ENCODE assay signal across 8 mouse cellular contexts in genomic region chr4:154827181-154827580, GRCm38 (mm10). TPM values are rescaled to one million over a fixed set of nuclear protein-coding genes. Genes with fewer than 3 reads are reported as not detected.
DNase-seq lines count a peak whose midpoint lies in the region.
"Had no signal": no experiment of that assay in that cellular context is flagged by ENCODE, and none has a peak within 500 bp of the region (broad histone marks: within the 10 kb centered on the region; RNA-seq: fewer than 3 reads in every experiment).

No protein-coding gene starts in this region.

- H3K27me3 ChIP-seq in heart, embryonic 10.5 days (ENCODE audit: insufficient read depth, poor library complexity, severe bottlenecking) = peaks cover 22% of the 10 kb centered on the region

- no peaks in the 10 kb centered on the region for H3K36me3 ChIP-seq in heart, embryonic 10.5 days
- H3K36me3 ChIP-seq: embryonic facial prominence, embryonic 15.5 days had no signal

- DNase-seq in heart, adult 9 months (ENCODE audit: low spot score in 2 of 2) = peak; percentile 67 to 75
- DNase-seq in heart, embryonic 10.5 days (ENCODE audit: low spot score) = no peak
- peak; percentile 71 for DNase-seq in cerebellum, adult 11-12 months
- peak; percentile 77 to 83 for DNase-seq in cerebellum, postnatal 10 days
- DNase-seq in layer of hippocampus, adult 9-11 months = peak; percentile 40
- no peak for DNase-seq in kidney, postnatal 4 days
- DNase-seq in kidney, adult 11 months = no peak

- no peak overlapping the region for H3K4me3 ChIP-seq in heart, embryonic 10.5 days
- H3K4me3 ChIP-seq: embryonic facial prominence, embryonic 15.5 days had no signal

- no peak overlapping the region for H3K27ac ChIP-seq in heart, embryonic 10.5 days
- H3K27ac ChIP-seq: embryonic facial prominence, embryonic 15.5 days had no signal

- H3K9me3 ChIP-seq in heart, embryonic 10.5 days = no peaks in the 10 kb centered on the region
- H3K9me3 ChIP-seq: embryonic facial prominence, embryonic 15.5 days had no signal

- H3K4me1 ChIP-seq in heart, embryonic 10.5 days = peaks cover 24% of the 10 kb centered on the region

- 83% methylated on average over 7 of the region's 7 CpGs for WGBS in heart, embryonic 10.5 days

RNA-seq across cellular contexts. Expression of gene Ttc34, which starts 10.1 kb away (rescaled TPM):
- polyA plus RNA-seq in heart, embryonic 10.5 days (2016; fragmentation: Nextera tagmentation; extraction: Ambion mirVana) = 0.39 and 0.44 TPM in 2 replicates

RNA-seq across cellular contexts. Expression of gene Mmel1, which starts 42.2 kb away (rescaled TPM):
- 0.12 and 0.62 TPM in 2 replicates for polyA plus RNA-seq in heart, embryonic 10.5 days (2016; fragmentation: Nextera tagmentation; extraction: Ambion mirVana)

Comparison
In these comparisons a context has a peak if more than half of its experiments do, and no peak if none do; other contexts are left out.
1. DNase-seq: peak in heart, adult 9 months (2 of 2), cerebellum, adult 11-12 months (single experiment), cerebellum, postnatal 10 days (2 of 2) and layer of hippocampus, adult 9-11 months (single experiment); none in heart, embryonic 10.5 days (single experiment), kidney, postnatal 4 days (0 of 2) and kidney, adult 11 months (single experiment).